Mouse (Mus musculus): ENCODE results near the gene Stox1.

The Stox1 gene

DNA sequence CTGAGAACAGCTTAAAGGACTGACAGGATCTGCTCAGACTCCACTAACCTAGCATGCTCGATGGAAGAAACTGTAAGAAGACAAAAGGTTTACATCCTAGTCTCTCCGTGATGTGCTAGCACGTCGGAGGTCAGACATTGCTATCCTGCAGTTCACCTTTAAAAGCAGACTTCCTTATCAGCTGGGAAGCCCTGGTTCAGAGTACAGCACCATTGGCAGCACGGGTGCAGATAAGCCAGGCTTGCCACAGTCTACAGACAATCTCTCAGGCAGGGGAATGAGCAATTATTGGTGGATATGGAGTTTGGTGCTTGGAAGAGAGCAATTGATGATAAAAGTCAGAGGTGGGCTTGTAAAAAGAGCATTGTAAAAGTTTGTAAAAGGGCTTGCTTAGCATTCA, 57.9 kb downstream of the Stox1 start:
- peak; percentile 28 for DNase-seq (ENCODE audit: extremely low read depth, low read depth)

DNA sequence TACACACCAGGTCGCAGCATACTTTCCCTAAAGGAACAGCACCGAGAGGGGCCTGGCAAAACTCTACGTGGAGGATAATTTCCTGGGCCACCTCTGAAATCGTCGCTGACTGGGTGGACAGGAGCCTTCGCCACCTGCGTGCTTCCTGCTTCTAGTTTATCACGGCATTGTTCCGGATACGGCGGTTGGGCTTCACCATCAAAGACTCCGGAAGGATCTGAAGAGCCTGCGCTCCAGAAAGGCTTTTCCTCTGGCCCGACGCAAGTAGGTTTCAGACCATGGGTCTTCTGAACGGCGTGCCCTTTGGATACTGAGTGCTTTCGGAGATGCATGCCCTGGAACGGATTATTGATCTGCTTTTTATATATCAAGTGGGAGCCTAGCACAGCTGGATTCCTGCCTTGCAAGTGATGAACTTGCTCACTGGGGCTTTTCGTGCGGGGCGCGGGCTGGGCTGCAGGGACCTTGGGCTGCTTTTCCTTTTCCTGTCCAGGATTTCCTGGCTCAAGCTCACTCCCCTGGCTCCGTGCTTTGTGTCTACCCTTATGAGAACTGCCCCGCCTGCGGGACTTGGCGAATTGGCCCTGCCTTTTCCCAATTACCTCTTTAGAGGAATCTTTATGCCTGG, 60.9 kb downstream of the Stox1 start:
- no peak for DNase-seq (ENCODE audit: extremely low read depth, low read depth)

DNA sequence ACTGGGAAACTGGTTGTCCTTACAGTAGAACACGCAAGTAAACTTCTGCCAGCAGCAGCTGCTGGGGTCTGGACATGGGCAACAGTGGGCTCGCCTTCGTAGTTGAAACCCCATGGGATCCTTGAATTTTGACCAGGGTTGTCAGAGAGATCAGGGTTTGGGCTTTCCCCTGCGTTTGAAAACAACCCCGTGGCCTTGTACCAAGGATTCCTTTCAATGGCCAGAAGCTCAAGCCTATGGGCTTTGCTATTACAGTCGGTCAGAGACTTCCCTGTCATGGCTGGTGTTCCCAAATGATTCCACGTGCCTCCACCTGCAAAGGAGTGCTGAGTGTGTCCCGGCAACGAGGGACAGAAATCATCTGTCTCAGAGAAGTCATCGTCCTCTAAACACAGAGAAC, 61.8 kb downstream of the Stox1 start:
- no peak for DNase-seq (ENCODE audit: extremely low read depth, low read depth)

DNA sequence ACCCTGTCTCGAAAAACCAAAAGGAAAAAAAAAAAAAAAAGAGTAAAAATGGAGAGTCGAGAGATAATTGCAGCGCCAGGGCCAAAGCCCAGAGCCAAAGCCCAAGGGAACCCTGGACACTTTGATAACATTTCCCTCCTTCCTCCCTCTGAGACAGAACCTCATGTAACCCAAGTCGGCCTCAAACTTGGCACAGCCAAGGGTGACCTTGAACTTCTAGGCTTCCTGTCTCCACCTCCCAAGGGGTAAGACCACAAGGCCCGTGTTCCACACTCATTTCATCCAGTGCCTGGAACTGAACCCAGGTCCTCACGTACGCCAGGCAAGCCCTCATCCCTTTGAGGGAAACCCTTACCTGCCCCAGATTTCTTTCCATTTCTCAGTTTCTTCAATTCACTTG, 69.2 kb downstream of the Stox1 start:
- DNase-seq (ENCODE audit: extremely low read depth, low read depth): no peak

DNA sequence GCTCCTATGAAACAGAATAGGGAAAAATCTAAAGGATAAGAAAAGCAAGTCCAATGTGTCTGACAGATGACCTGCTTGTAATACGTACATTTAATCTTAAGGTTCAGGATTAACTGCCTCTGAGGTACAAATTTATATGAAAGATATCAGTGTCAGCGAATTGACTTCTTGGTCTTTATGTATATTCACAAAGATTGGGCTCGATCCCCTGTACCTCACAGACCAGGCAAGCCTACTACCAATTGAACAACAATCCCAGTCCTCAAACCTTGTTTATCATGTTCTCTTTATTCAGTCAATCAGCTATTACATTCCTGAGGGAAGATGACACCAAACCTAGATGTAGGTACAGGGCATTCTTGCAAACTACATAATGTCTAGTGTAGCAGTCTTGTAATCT, 74.0 kb downstream of the Stox1 start:
- peak; percentile 22 for DNase-seq (ENCODE audit: extremely low read depth, low read depth)

DNA sequence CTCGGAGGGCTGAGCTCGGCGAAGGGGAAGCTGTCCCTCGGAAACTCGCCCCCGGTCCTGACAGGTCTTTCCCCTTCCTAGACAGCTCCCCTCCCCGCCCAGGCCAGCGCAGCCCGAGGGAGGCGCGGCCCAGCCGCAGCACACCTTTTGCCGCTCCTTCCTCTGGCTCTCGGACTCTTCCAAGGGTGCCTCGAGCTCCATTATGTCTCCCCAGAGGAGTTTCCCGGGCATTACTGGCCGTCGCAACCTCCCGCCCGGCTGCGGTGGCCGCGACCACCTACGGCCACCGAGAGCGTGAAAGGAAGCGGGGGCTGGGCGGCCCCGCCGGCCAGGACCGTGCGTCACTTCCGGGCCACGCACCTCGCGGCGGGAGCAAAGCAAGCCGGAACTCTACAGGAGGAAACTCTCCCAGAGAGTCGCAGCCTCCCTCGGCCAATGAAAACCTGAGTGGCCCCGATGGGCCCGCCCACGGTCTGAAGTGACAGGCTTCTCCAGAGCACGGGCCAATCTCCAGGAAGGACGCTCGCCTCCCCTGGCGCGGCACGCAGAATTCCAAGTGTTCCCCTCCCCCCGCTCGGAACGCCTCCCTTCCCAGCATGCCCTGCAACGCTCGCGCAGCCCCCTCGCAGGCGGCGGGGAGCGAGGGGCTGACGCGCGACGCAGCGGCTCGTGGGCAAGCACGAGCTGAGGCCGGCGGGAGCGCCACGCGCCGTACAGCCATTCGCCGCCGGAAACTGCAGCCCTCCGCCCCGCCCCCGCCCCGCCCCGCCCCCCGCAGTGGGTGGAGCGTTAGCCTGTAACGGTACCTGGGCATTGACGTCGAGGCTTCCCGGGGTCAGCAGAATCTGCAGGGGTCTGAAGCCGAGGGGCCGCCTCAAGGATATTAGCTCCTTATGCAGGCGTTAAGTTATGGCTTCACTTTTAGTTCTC, 74.8 kb downstream of the Stox1 start, which contains the start of gene Ddx50:
Gene Ddx50, minus strand, starts transcription at position 338 of the 930 bp plus-strand sequence.
- DNase-seq (ENCODE audit: extremely low read depth, low read depth): peak; percentile 97

DNA sequence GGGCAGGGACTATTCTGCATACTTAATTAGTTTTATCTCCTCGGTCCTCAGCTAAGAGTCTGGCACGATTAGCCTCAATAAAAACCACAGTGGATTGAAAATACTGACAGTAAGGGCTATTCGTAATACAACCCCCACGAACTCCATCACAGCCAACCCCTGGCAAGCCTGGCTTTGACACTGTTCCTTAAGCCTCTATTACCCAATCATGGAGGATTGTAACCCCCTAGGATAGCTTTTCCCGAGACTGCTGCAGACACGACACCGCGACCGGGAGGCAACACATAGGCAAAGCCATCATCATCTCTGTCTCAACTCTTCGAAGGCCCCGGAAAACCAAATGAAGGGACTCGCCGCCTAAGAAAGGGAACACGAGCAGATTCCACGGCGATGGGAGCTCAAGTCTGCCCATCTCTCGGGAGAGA, 75.6 kb downstream of the Stox1 start:
- peak; percentile 52 for DNase-seq (ENCODE audit: extremely low read depth, low read depth)
